Mouse (Mus musculus) ovary, adult 10 weeks (tissue): Measurements from ENCODE around the gene Gvin1. TPM values are rescaled to one million over a fixed set of nuclear protein-coding genes. Genes with fewer than 3 reads are reported as not detected.

Source experiments
- polyA plus RNA-seq: library from polyadenylated mRNA; stranded (reverse); fragments of 350-450 nt; fragmentation: Illumina TruSeq; extraction: RNeasy Lipid Tissue Mini Kit (QIAGEN cat#74804); gene quantifications from one replicate; pipeline ENCODE4 v1.2.3, GENCODE M21; 2014

Gvin1 gene
- 20.4 TPM for polyA plus RNA-seq

DNA sequence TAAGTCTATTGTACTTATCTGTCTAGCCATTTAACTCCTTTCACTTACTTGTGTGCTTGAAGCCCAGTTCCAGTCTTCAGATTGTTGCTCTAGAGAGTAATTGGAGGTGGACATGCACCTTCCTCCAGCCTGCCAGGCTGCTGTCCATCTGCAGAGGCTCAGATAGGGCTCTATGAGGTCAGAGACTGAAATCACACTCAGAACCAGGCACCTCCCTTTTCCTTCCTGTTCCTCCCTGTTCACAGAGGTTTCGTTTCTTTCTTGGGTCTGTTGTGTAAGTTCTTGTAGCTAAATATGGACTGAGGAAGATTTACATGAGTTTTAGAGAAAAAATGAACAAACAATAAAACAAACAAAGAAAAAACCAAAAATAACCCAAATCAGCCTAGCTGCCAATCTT is at the start of gene Gvin1:
Gvin1 (minus strand) TSS at position 150 of the 400 bp plus-strand sequence.

